ENCODE assay signal across 8 mouse cellular contexts in genomic region chr4:155848434-155849095, GRCm38 (mm10). TPM values are rescaled to one million over a fixed set of nuclear protein-coding genes. Genes with fewer than 3 reads are reported as not detected.
DNase-seq lines count a peak whose midpoint lies in the region; ATAC-seq and TF ChIP-seq lines count a peak whose summit lies in the region.

No protein-coding gene starts in this region.

- peak overlapping the region; percentile 88 for H3K4me2 ChIP-seq in forebrain, postnatal 0 days (ENCODE audit: low read depth)
- H3K4me2 ChIP-seq in neural tube, embryonic 14.5 days (ENCODE audit: low read depth, low read length), result peak overlapping the region; percentile 89

- H3K4me3 ChIP-seq in forebrain, postnatal 0 days (ENCODE audit: low read depth, low read length), result peak overlapping the region; percentile 93
- peak overlapping the region; percentile 88 for H3K4me3 ChIP-seq in neural tube, embryonic 14.5 days (ENCODE audit: low read depth, low read length)

- H3K4me1 ChIP-seq in forebrain, postnatal 0 days (ENCODE audit: insufficient read depth), result peaks cover 23% of the 10 kb centered on the region
- peaks cover 32% of the 10 kb centered on the region for H3K4me1 ChIP-seq in neural tube, embryonic 14.5 days (ENCODE audit: control insufficient read depth, insufficient read depth, low read length)

- no peak for ATAC-seq in forebrain, postnatal 0 days
- no peak for ATAC-seq in neural tube, embryonic 14.5 days (ENCODE audit: low read depth)

- H3K27ac ChIP-seq in forebrain, postnatal 0 days (ENCODE audit: low read depth, low read length), result no peak overlapping the region
- H3K27ac ChIP-seq in neural tube, embryonic 14.5 days (ENCODE audit: low read depth, low read length), result no peak overlapping the region

- H3K27me3 ChIP-seq in forebrain, postnatal 0 days (ENCODE audit: insufficient read depth, low read length), result no peaks in the 10 kb centered on the region
- H3K27me3 ChIP-seq in neural tube, embryonic 14.5 days (ENCODE audit: control insufficient read depth, insufficient read depth, low read length), result no peaks in the 10 kb centered on the region

- H3K36me3 ChIP-seq in forebrain, postnatal 0 days (ENCODE audit: insufficient read depth), result no peaks in the 10 kb centered on the region
- H3K36me3 ChIP-seq in neural tube, embryonic 14.5 days (ENCODE audit: control insufficient read depth, insufficient read depth, low read length), result no peaks in the 10 kb centered on the region

- H3K9me3 ChIP-seq in forebrain, postnatal 0 days (ENCODE audit: low read length), result no peaks in the 10 kb centered on the region
- H3K9me3 ChIP-seq in neural tube, embryonic 14.5 days (ENCODE audit: control insufficient read depth, low read length), result no peaks in the 10 kb centered on the region

- DNase-seq in cerebellum, adult 11-12 months, result peak; percentile 51
- no peak for DNase-seq in cerebellum, postnatal 36 days
- DNase-seq in 416B (ENCODE audit: low read depth), result peak; percentile 26
- no peak for DNase-seq in forebrain, postnatal 0 days
- DNase-seq in kidney, postnatal 14 days, result peak; percentile 69
- no peak for DNase-seq in cerebellum, postnatal 10 days
- no peak for DNase-seq in thymus, postnatal 14 days

- peak overlapping the region; percentile 92; the same call in 1 of the 2 replicates for H3K9ac ChIP-seq in forebrain, postnatal 0 days
- peak overlapping the region; percentile 88 for H3K9ac ChIP-seq in neural tube, embryonic 14.5 days (replicated peaks; ENCODE audit: low read depth, low read length)

- no peak for TF ChIP-seq CTCF in forebrain, postnatal 0 days (IDR thresholded peaks at IDR 0.05; ENCODE audit: low read depth)

- 61% methylated on average over 7 of the region's 7 CpGs for WGBS in forebrain, postnatal 0 days
- 67% methylated on average over 7 of the region's 7 CpGs for WGBS in neural tube, embryonic 14.5 days

RNA-seq across cellular contexts. Expression of gene Dvl1, which starts 1.4 kb away (rescaled TPM):
- 118 and 120 TPM in 2 replicates for total RNA-seq in forebrain, postnatal 0 days (2014; rRNA removed)
- 15.1 and 16.3 TPM in 2 replicates for polyA plus RNA-seq in forebrain, postnatal 0 days (2015; fragmentation: Nextera tagmentation; extraction: Ambion mirVana)
- 14.0 and 16.1 TPM in 2 replicates for polyA plus RNA-seq in neural tube, embryonic 14.5 days (2014; fragmentation: Nextera tagmentation; extraction: Ambion mirVana)

RNA-seq across cellular contexts. Expression of gene Mxra8, which starts 9.1 kb away (rescaled TPM):
- 19.5 and 35.9 TPM in 2 replicates for total RNA-seq in forebrain, postnatal 0 days (2014; rRNA removed)
- polyA plus RNA-seq in forebrain, postnatal 0 days (2015; fragmentation: Nextera tagmentation; extraction: Ambion mirVana), result 25.0 and 30.5 TPM in 2 replicates
- 9.6 and 24.0 TPM in 2 replicates for polyA plus RNA-seq in neural tube, embryonic 14.5 days (2014; fragmentation: Nextera tagmentation; extraction: Ambion mirVana)

RNA-seq across cellular contexts. Expression of gene Tas1r3, which starts 14.6 kb away (rescaled TPM):
- 0.54 and 0.67 TPM in 2 replicates for total RNA-seq in forebrain, postnatal 0 days (2014; rRNA removed)
- polyA plus RNA-seq in forebrain, postnatal 0 days (2015; fragmentation: Nextera tagmentation; extraction: Ambion mirVana), result 0.14 and 0.22 TPM in 2 replicates
- 0.45 and 0.47 TPM in 2 replicates for polyA plus RNA-seq in neural tube, embryonic 14.5 days (2014; fragmentation: Nextera tagmentation; extraction: Ambion mirVana)

RNA-seq across cellular contexts. Expression of gene Aurkaip1, which starts 17.5 kb away (rescaled TPM):
- total RNA-seq in forebrain, postnatal 0 days (2014; rRNA removed), result 90.9 and 93.0 TPM in 2 replicates
- polyA plus RNA-seq in forebrain, postnatal 0 days (2015; fragmentation: Nextera tagmentation; extraction: Ambion mirVana), result 148 and 183 TPM in 2 replicates
- 120 and 127 TPM in 2 replicates for polyA plus RNA-seq in neural tube, embryonic 14.5 days (2014; fragmentation: Nextera tagmentation; extraction: Ambion mirVana)

RNA-seq across cellular contexts. Expression of gene Cptp, which starts 20.7 kb away (rescaled TPM):
- 12.7 and 19.8 TPM in 2 replicates for total RNA-seq in forebrain, postnatal 0 days (2014; rRNA removed)
- polyA plus RNA-seq in forebrain, postnatal 0 days (2015; fragmentation: Nextera tagmentation; extraction: Ambion mirVana), result 18.7 and 22.8 TPM in 2 replicates
- polyA plus RNA-seq in neural tube, embryonic 14.5 days (2014; fragmentation: Nextera tagmentation; extraction: Ambion mirVana), result 31.4 and 31.8 TPM in 2 replicates

Comparison
In these comparisons a context has a peak if more than half of its experiments do, and no peak if none do; other contexts are left out.
1. DNase-seq: peak in cerebellum, adult 11-12 months (single experiment), 416B (single experiment) and kidney, postnatal 14 days (single experiment); none in cerebellum, postnatal 36 days (0 of 2), forebrain, postnatal 0 days (single experiment), cerebellum, postnatal 10 days (0 of 2) and thymus, postnatal 14 days (single experiment).